Mouse (Mus musculus) small intestine, adult 2 months (tissue): ENCODE results near the gene Lrrc66. TPM values are rescaled to one million over a fixed set of nuclear protein-coding genes. Genes with fewer than 3 reads are reported as not detected.

Experiments used
- H3K27ac ChIP-seq: fragments of 200-500 bp; 2 replicates; pipeline ENCODE4 v1.5.1; 2012; ENCODE audit warnings: low read depth, low read length, control low read depth, inconsistent platforms; ENCODE audit not compliant: insufficient read depth
- H3K27me3 ChIP-seq: fragments of 200-500 bp; 2 replicates; pipeline ENCODE4 v1.6.1; 2012; ENCODE audit warnings: mild to moderate bottlenecking, moderate library complexity, low read length, inconsistent platforms; ENCODE audit not compliant: control insufficient read depth, insufficient read depth
- H3K36me3 ChIP-seq: fragments of 200-500 bp; 2 replicates; pipeline ENCODE4 v1.6.1; 2012; ENCODE audit warnings: mild to moderate bottlenecking, low read length, control low read depth, inconsistent platforms; ENCODE audit not compliant: control insufficient read depth, insufficient read depth
- H3K4me1 ChIP-seq: fragments of 200-500 bp; 2 replicates; pipeline ENCODE4 v1.6.1; 2012; ENCODE audit warnings: low read length, inconsistent platforms, mixed read lengths; ENCODE audit not compliant: control insufficient read depth, insufficient read depth, insufficient read length
- H3K4me3 ChIP-seq: fragments of 200-500 bp; 2 replicates; pipeline ENCODE4 v1.5.1; 2012; ENCODE audit warnings: low read depth, mild to moderate bottlenecking, control low read depth, inconsistent platforms, low read length, moderate library complexity
- CTCF ChIP-seq: fragments of 200-500 bp; IDR thresholded peaks from 2 replicates; pipeline ENCODE4 v1.5.1; 2012; ENCODE audit warnings: low read depth, mild to moderate bottlenecking, control low read depth, inconsistent platforms, low read length, moderate library complexity, mixed read lengths; ENCODE audit not compliant: insufficient replicate concordance, insufficient read length; ENCODE audit errors: extremely low read depth
- POLR2A ChIP-seq: fragments of 200-500 bp; IDR thresholded peaks from 2 replicates; pipeline ENCODE4 v1.6.1; 2012; ENCODE audit warnings: low read depth, mild to moderate bottlenecking, control low read depth, inconsistent platforms, low read length, moderate library complexity
- WGBS: fragments of 180-500 bp; shearing (Covaris S2); methylation state at CpG from one replicate; pipeline ENCODE4 v1.1.7; 2018; 5-methylcytosine and 5-hydroxymethylcytosine counted together
- polyA plus RNA-seq: library from polyadenylated mRNA; depleted of rRNA; stranded (reverse); fragments of >200 nt; gene quantifications from 2 replicates; pipeline ENCODE4 v1.2.3, GENCODE M21; 2012

Gene Lrrc66
- polyA plus RNA-seq, 1 experiment: 14.8 TPM

- peaks cover 7% of the 10 kb centered on the region for H3K4me1 ChIP-seq
- TF ChIP-seq POLR2A (no peak), CTCF (no peak)
- 1% methylated on average over 57 of the region's 57 CpGs for WGBS
- no peak within 1 kb of the TSS for H3K27ac ChIP-seq
- no peaks in the 10 kb centered on the region for H3K36me3 ChIP-seq
- H3K4me3 ChIP-seq: peak within 1 kb of the TSS; percentile 56
- H3K27me3 ChIP-seq: peaks cover 46% of the 10 kb centered on the region
Observed at GRCm38 (mm10) chr5:73651061-73651854, 18.9 kb upstream of the Lrrc66 start, which contains the start of gene Spata18. TSS of gene Spata18 (plus strand) at chr5:73651379.

GRCm38 (mm10) chr5:73650365-73650964 is 18.1 kb upstream of the Lrrc66 start:
- Histone ChIP-seq H3K4me1 (peaks cover 7% of the 10 kb centered on the region), H3K27ac (no peak overlapping the region), H3K36me3 (no peaks in the 10 kb centered on the region), H3K4me3 (peak overlapping the region; percentile 56), H3K27me3 (peaks cover 44% of the 10 kb centered on the region)
- 3% methylated on average over 15 of the region's 15 CpGs for WGBS
- no peak for TF ChIP-seq POLR2A
- TF ChIP-seq CTCF: no peak

DNA sequence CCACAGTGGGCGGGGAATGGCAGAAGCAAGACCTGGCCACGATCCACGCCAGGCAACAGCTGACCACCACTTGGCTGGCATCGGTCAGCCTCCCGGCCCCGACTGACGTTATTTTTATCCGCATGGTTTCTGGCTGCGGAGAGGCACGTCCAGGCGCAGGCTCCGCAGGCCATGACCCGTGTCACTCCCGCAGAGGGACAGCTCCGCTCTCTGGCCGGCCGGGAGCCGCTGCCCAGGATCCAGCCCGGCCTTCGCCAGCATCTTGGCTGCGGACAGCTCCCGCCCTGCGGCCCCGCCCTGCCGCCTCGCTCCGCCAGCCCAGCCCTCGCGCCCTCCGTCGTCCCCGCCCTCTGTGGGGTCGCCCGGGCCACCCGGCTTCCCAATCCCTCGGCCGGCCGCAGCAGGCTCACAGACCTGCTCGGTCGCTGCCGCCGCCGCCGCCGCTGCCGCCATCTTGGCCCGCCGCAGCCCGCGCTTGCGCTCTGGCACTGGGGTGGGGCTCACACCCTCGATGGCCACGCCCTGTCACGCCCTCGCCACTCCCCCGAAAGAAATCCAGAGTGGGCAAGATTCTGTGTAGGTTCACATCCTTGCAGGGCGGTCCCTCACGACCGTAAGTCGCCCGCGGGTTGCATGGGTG is 15.1 kb upstream of the Lrrc66 start, which contains the start of gene Sgcb:
TSS of gene Sgcb (minus strand) at position 530 of the 640 bp plus-strand sequence.
- H3K36me3 ChIP-seq: no peaks in the 10 kb centered on the region
- H3K27ac ChIP-seq: no peak within 1 kb of the TSS
- 1% methylated on average over 59 of the region's 62 CpGs for WGBS
- H3K4me1 ChIP-seq: peaks cover 7% of the 10 kb centered on the region
- H3K4me3 ChIP-seq: peak within 1 kb of the TSS; percentile 83
- TF ChIP-seq CTCF: no peak
- TF ChIP-seq POLR2A: no peak; the same call in 1 of the 2 replicates
- H3K27me3 ChIP-seq: peaks cover 36% of the 10 kb centered on the region

DNA sequence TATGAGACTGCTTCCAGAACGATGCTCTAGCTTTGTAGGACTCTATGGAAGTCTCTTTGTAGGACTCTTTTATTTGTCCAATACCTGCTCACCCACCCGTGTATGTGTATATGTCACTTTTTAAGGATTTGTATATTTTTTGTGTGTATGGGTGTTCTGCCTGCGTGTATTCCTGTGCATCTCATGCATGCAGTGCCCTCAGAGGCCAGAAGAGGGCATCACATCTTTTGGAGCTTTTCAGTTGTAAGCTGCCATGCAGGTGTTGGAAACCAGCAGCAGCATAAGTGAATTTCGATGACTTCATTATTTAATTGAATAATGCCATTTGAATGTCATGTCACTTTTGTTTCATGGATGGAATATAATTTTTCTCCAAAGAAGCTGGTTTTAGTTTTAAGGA is 9.8 kb upstream of the Lrrc66 start:
- Histone ChIP-seq H3K4me1 (peaks cover 3% of the 10 kb centered on the region), H3K27me3 (peaks cover 1% of the 10 kb centered on the region; the same call in 1 of the 2 replicates), H3K27ac (no peak overlapping the region), H3K36me3 (no peaks in the 10 kb centered on the region), H3K4me3 (no peak overlapping the region)
- peak; percentile 32; the same call in 1 of the 2 replicates for TF ChIP-seq CTCF
- no peak for TF ChIP-seq POLR2A
- 94% methylated on average over 4 of the region's 4 CpGs for WGBS

- Histone ChIP-seq H3K4me3 (no peak overlapping the region), H3K36me3 (no peaks in the 10 kb centered on the region), H3K27me3 (no peaks in the 10 kb centered on the region), H3K27ac (no peak overlapping the region), H3K4me1 (peaks cover 2% of the 10 kb centered on the region; the same call in 1 of the 2 replicates)
- TF ChIP-seq CTCF (no peak), POLR2A (no peak)
- 95% methylated on average over 3 of the region's 3 CpGs for WGBS
Observed at GRCm38 (mm10) chr5:73641058-73641457, 8.7 kb upstream of the Lrrc66 start.

GRCm38 (mm10) chr5:73637337-73638107 is 5.2 kb upstream of the Lrrc66 start:
- WGBS: 49% methylated on average over 8 of the region's 8 CpGs
- TF ChIP-seq POLR2A (no peak), CTCF (no peak)
- H3K4me1 ChIP-seq: peaks cover 2% of the 10 kb centered on the region; the same call in 1 of the 2 replicates
- no peak overlapping the region for H3K27ac ChIP-seq
- no peaks in the 10 kb centered on the region for H3K36me3 ChIP-seq
- no peaks in the 10 kb centered on the region for H3K27me3 ChIP-seq
- H3K4me3 ChIP-seq: no peak overlapping the region
